Mouse (Mus musculus) heart, embryonic 13.5 days (tissue): ENCODE measurements at regions not wholly inside any gene's neighbourhood (a gene's known extent, or its start where the extent isn't known, plus 50 kb on each side); places are given as distances from the start of the nearest gene placed in this dataset.

Source experiments
- ATAC-seq: fragments of 200-750 bp; cut with Nextera tagmentation; 2 replicates; pipeline ENCODE4 v1.8.0; 2017; ENCODE audit warnings: moderate TSS enrichment; ENCODE audit not compliant: insufficient number of reproducible peaks, low FRiP score, low TSS enrichment; ENCODE audit errors: extremely low read depth
- H3K27ac ChIP-seq: fragments of 300-500 bp; sonication (generic); replicated peaks from 2 replicates; pipeline ENCODE4 v1.5.1; 2015; ENCODE audit warnings: moderate library complexity, mild to moderate bottlenecking, inconsistent platforms
- H3K27me3 ChIP-seq: fragments of 300-500 bp; sonication (generic); replicated peaks from 2 replicates; pipeline ENCODE4 v1.6.1; 2015; ENCODE audit warnings: mild to moderate bottlenecking, inconsistent platforms
- H3K36me3 ChIP-seq: fragments of 300-500 bp; sonication (generic); 2 replicates; pipeline ENCODE4 v1.6.1; 2015; ENCODE audit warnings: mild to moderate bottlenecking, inconsistent platforms
- H3K4me1 ChIP-seq: fragments of 300-500 bp; sonication (generic); 2 replicates; pipeline ENCODE4 v1.6.1; 2015; ENCODE audit warnings: inconsistent platforms
- H3K4me2 ChIP-seq: fragments of 300-500 bp; sonication (generic); 2 replicates; pipeline ENCODE4 v1.6.1; 2015; ENCODE audit warnings: inconsistent platforms, mild to moderate bottlenecking, moderate library complexity
- H3K4me3 ChIP-seq: fragments of 300-500 bp; sonication (generic); 2 replicates; pipeline ENCODE4 v1.5.1; 2015; ENCODE audit warnings: moderate library complexity, mild to moderate bottlenecking, inconsistent platforms
- H3K9ac ChIP-seq: fragments of 300-500 bp; sonication (generic); 2 replicates; pipeline ENCODE4 v1.6.1; 2015; ENCODE audit warnings: inconsistent platforms, mild to moderate bottlenecking, moderate library complexity
- H3K9me3 ChIP-seq: fragments of 300-500 bp; sonication (generic); 2 replicates; pipeline ENCODE4 v1.6.1; 2016; ENCODE audit warnings: inconsistent platforms
- WGBS: fragments of 180-500 bp; shearing (Covaris S2); methylation state at CpG from one replicate; pipeline ENCODE4 v1.1.7; 2015; ENCODE audit warnings: mixed read lengths; 5-methylcytosine and 5-hydroxymethylcytosine counted together

DNA sequence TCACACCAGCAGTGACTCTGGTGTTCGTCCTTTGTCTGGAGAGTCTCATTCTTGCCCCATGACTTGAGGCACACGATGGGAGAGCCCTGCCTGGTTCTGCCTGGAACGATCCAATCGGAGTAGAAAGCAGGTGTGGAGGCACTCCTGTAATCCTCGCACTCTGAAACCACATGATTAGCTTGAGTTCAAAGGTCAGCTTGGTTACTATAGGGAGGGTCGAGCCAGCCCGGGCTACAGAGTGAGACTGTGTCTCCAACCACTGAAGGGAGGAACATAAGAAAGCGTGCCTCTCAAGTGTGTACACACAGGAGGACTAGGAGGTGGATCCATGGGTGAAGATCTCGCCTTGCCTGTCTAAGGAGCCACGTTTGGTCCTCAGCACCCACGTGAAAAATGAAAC is 504.0 kb downstream of the Vrk1 start:
- WGBS, result 70% methylated on average over 11 of the region's 11 CpGs
- H3K4me3 ChIP-seq, result no peak overlapping the region
- no peak for ATAC-seq

DNA sequence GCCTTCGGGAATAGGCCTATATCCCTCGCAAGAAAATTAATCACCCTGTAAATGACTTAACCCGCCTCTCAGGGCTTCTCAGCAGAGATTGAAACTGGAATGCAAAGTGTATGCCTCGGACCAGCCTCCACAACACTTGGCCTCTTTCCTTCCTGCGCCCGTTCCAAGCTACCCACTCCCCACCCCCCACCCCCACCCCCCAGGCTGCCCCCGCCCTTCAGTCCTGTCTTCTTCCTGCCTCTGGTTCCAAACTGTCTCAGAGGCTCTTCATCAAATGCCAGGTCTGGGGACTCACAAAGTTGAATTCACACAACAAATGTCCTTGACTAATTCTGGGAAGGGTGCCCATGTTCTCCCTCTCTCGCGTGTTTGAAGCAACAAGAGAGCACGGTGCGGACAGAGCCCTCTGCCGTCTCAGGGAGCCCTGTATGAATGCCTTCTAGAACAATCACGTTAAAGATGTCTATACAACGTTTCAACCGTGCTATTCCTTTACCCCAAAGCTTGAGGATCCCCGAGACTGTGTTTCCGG is 505.3 kb downstream of the Vrk1 start:
- H3K4me2 ChIP-seq, result no peak overlapping the region
- no peak overlapping the region for H3K4me3 ChIP-seq
- H3K9ac ChIP-seq, result no peak overlapping the region
- peaks cover 9% of the 10 kb centered on the region; the same call in 1 of the 2 replicates for H3K27me3 ChIP-seq
- 50% methylated on average over 17 of the region's 17 CpGs for WGBS
- H3K27ac ChIP-seq, result no peak overlapping the region
- no peaks in the 10 kb centered on the region for H3K4me1 ChIP-seq
- ATAC-seq, result no peak
- H3K36me3 ChIP-seq, result no peaks in the 10 kb centered on the region
- no peaks in the 10 kb centered on the region for H3K9me3 ChIP-seq

More for the DNA sequence above, 504.0 kb downstream of the Vrk1 start:
- H3K4me2 ChIP-seq, result no peak overlapping the region
- H3K4me1 ChIP-seq, result no peaks in the 10 kb centered on the region
- no peak overlapping the region for H3K9ac ChIP-seq
- H3K36me3 ChIP-seq, result no peaks in the 10 kb centered on the region
- no peak overlapping the region for H3K27ac ChIP-seq
- peaks cover 9% of the 10 kb centered on the region; the same call in 1 of the 2 replicates for H3K27me3 ChIP-seq
- H3K9me3 ChIP-seq, result no peaks in the 10 kb centered on the region

DNA sequence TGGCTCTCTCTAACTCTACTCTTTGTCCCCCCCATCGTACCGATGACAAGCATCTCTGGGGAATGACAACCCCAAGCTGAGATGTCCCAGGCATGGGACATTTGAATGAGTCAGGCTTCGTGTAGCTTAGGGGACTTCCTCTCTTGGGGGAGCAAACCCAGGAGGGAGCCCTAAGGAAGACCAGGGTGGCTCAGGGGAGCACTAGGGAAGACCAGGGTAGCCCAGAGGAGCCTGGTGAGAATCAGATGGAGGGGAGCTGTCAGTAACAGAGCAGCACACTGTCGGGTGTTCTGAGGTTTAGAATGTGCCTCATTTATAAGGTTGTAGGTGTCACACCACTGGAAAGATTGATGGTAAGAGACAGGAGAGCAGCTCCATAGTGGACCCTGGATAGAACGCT is 509.1 kb downstream of the Vrk1 start:
- H3K36me3 ChIP-seq, result no peaks in the 10 kb centered on the region
- 60% methylated on average over 5 of the region's 5 CpGs for WGBS
- peaks cover 17% of the 10 kb centered on the region; the same call in 1 of the 2 replicates for H3K27me3 ChIP-seq
- no peak overlapping the region for H3K9ac ChIP-seq
- no peak for ATAC-seq
- H3K27ac ChIP-seq, result no peak overlapping the region
- no peak overlapping the region for H3K4me2 ChIP-seq
- H3K4me3 ChIP-seq, result no peak overlapping the region
- no peaks in the 10 kb centered on the region for H3K9me3 ChIP-seq
- no peaks in the 10 kb centered on the region for H3K4me1 ChIP-seq

DNA sequence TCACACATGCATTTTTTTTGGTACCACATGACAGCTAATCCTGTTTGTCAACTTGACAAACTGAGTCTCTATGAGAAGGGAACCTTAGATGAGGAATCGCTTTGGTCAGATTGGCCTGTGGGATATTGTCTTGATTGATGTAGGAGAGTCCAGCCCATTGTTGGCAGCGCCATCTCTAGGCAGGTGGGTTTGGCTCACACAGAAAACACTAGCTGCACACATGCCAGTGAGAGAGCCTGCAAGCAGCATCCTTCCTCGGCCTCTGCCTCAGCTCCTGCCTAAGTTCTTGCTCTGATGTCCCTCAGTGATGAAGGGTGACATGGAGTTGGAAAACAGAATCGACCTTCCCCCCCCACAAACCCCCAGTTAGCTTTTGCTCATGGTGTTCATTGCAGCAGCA is 514.4 kb downstream of the Vrk1 start:
- no peak overlapping the region for H3K4me3 ChIP-seq
- no peak overlapping the region for H3K4me2 ChIP-seq
- no peak overlapping the region for H3K27ac ChIP-seq
- H3K9me3 ChIP-seq, result 0 out of 2 replicates have a peak, but pooled peaks cover 6% of the 10 kb centered on the region
- ATAC-seq, result no peak
- 70% methylated on average over 4 of the region's 4 CpGs for WGBS
- H3K9ac ChIP-seq, result no peak overlapping the region
- H3K27me3 ChIP-seq, result peaks cover 36% of the 10 kb centered on the region
- H3K36me3 ChIP-seq, result no peaks in the 10 kb centered on the region
- H3K4me1 ChIP-seq, result peaks cover 15% of the 10 kb centered on the region

DNA sequence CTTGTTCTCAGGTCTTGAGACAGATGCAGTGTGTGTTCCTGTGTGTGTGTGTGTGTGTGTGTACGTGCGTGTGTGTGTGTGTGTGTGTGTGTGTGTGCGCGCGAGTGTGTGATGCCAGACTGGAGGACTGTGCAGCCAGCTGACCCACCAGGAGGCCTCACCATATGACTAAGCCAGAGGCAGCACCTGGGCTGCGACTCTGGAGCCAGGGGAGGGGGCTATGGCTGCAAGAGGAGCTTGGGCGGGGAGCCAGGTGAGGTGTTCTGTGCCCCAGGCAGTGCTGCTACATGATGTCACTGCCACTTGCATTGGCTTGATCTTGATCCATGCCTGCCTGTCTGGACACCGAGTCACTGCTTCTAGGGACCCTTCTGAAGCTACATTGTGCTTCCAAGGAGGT is 517.1 kb downstream of the Vrk1 start:
- Histone ChIP-seq H3K4me3 (no peak overlapping the region), H3K9ac (no peak overlapping the region), H3K9me3 (0 out of 2 replicates have a peak, but pooled peaks cover 6% of the 10 kb centered on the region), H3K27ac (no peak overlapping the region), H3K27me3 (peaks cover 49% of the 10 kb centered on the region), H3K36me3 (no peaks in the 10 kb centered on the region), H3K4me1 (peaks cover 15% of the 10 kb centered on the region), H3K4me2 (peak overlapping the region; percentile 45; the same call in 1 of the 2 replicates)
- no peak for ATAC-seq
- 63% methylated on average over 8 of the region's 8 CpGs for WGBS

DNA sequence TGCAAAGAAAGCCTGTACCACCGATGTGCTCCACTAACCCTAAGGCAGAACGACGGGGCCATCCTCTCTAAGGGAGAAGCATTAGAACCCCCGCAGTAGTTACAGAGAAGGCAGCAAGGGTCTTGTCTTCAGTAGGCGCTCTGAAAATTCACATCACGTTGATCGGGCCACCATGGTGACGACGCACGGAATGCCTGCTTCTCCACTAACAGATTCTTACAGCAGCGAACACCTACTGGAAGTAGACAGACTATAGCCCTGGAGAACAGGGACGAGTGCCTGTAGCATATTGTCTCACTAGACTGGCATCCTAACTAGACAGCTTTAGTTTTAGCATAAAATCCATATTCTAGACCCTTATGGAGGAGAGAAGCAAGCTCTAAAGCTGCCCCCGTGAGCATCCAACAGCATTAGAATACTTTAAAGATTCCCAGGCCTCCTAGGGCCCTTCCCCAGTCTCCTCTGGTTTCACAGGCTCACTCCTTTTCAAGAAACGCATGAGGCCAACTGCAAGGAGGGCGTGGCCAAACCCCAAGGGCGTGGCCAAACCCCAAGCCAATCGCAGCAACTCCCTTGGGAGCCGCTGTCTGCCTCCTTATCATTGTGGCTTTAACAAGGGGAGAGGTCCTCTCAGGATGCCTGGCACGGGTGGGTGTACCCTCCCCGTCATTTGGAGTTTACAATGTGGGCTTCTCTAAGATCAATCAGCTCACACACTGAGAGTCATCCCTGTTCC is 517.8 kb downstream of the Vrk1 start:
- no peak for ATAC-seq

DNA sequence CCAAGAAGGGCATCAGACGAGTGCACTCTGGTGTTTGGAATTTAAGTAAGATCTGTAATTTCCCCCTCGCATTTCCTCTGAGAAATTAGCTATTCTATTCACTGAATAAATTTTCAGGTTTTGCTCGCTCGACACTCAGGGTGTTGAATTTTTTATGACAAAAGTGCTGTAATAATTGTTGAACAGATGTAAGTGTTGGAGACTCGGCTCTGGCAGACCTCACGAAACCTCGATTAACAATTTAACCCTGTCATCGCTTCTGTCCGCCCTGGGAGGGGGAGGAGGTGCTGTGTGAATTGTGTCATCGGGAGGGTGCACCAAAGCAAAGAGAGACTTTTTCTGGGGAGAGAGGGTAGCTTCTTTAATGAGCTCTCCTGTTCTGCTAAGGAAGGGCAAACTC is 518.5 kb downstream of the Vrk1 start:
- peaks cover 50% of the 10 kb centered on the region for H3K27me3 ChIP-seq
- H3K4me2 ChIP-seq, result peak overlapping the region; percentile 45
- H3K9me3 ChIP-seq, result 0 out of 2 replicates have a peak, but pooled peaks cover 6% of the 10 kb centered on the region
- H3K36me3 ChIP-seq, result no peaks in the 10 kb centered on the region
- WGBS, result 15% methylated on average over 10 of the region's 10 CpGs
- no peak for ATAC-seq
- no peak overlapping the region for H3K27ac ChIP-seq
- no peak overlapping the region for H3K4me3 ChIP-seq
- H3K4me1 ChIP-seq, result peaks cover 15% of the 10 kb centered on the region
- no peak overlapping the region for H3K9ac ChIP-seq

More for the DNA sequence above, 517.8 kb downstream of the Vrk1 start:
- Histone ChIP-seq H3K36me3 (no peaks in the 10 kb centered on the region), H3K27me3 (peaks cover 50% of the 10 kb centered on the region), H3K9me3 (0 out of 2 replicates have a peak, but pooled peaks cover 6% of the 10 kb centered on the region), H3K27ac (no peak overlapping the region), H3K4me3 (no peak overlapping the region), H3K4me1 (peaks cover 15% of the 10 kb centered on the region), H3K9ac (no peak overlapping the region), H3K4me2 (peak overlapping the region; percentile 45)
- WGBS, result 7% methylated on average over 20 of the region's 20 CpGs

DNA sequence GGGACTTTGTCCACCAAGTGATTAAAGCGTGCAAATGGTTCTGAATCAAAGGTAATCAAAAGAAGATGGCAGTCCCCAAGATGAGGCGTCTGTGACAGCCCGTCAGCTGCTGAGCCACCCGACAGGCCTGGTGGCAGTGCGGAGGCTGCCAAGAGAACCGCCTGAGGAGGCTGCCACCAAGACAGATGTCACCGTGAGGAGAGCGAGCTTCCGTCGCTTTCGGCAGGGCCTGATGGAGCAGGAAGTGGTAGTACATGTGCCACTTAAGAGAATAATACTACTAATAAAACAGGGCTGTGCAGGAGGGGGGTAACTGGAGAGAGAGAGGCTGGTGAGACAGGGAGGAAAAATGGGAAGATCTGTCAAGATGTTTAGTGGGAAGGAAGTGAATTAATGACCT is 519.1 kb downstream of the Vrk1 start:
- Histone ChIP-seq H3K27me3 (peaks cover 50% of the 10 kb centered on the region), H3K9ac (no peak overlapping the region), H3K36me3 (no peaks in the 10 kb centered on the region), H3K9me3 (0 out of 2 replicates have a peak, but pooled peaks cover 6% of the 10 kb centered on the region), H3K27ac (no peak overlapping the region), H3K4me3 (no peak overlapping the region), H3K4me2 (no peak overlapping the region), H3K4me1 (peaks cover 15% of the 10 kb centered on the region)
- WGBS, result 25% methylated on average over 11 of the region's 11 CpGs
- no peak for ATAC-seq

DNA sequence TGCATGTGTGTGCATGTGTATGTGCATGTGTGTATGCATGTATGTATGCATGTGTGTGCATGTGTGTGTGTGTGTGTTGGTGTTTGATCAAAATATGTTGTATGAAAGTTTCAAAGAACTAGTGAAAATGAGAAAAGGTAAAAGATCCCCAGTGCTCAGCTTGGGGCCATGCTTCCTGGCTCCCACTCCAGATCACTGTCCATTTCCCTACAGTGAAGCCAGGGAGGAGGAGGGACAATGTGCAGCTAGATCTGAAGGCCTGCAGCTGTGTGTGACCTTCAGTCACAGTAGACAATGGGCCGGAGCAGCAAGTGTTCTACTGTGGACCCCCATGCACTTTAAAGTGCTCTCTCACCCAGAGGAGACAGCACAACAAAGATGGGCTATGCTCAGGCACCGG is 525.1 kb downstream of the Vrk1 start:
- Histone ChIP-seq H3K4me1 (no peaks in the 10 kb centered on the region), H3K9ac (no peak overlapping the region), H3K4me3 (no peak overlapping the region), H3K27ac (no peak overlapping the region), H3K9me3 (peaks cover 9% of the 10 kb centered on the region; the same call in 1 of the 2 replicates), H3K27me3 (peaks cover 31% of the 10 kb centered on the region), H3K4me2 (no peak overlapping the region), H3K36me3 (no peaks in the 10 kb centered on the region)
- no peak for ATAC-seq
- WGBS, result 53% methylated on average over 2 of the region's 2 CpGs

DNA sequence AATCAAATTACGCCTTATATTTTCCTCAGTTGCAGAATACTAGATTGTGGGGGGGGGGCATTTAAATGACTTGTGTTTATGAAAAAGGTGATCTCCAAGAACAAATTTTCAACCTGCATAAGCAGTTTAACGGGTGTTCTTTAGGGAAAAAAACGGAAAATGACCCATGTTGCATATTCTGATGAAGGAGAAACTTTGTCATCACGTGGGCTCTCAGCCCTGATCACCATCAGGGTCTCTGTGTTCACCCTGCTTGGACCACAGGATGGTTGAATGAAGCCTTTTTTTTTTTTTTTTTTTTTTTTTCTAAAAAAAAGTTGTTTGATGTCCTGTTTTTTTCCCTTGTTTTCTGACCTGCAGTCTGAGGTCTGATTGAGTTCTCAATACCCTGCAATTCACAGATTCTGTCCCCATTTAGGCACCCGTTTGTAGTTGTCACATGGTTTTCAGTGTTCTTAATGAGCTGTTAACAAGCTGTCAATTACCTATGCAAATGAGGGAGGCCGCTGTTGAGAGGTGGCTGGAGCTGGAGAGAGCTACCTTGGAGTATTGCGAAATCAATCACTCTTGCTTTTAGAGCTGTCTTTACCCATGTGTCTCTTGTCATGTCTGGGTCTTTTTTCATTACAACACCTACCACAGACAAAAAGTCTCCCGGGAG is 525.7 kb downstream of the Vrk1 start:
- no peak overlapping the region for H3K4me2 ChIP-seq
- no peak for ATAC-seq
- peaks cover 24% of the 10 kb centered on the region for H3K27me3 ChIP-seq
- peaks cover 9% of the 10 kb centered on the region; the same call in 1 of the 2 replicates for H3K9me3 ChIP-seq
- no peak overlapping the region for H3K4me3 ChIP-seq
- WGBS, result 24% methylated on average over 8 of the region's 8 CpGs
- H3K9ac ChIP-seq, result no peak overlapping the region
- H3K27ac ChIP-seq, result no peak overlapping the region
- no peaks in the 10 kb centered on the region for H3K36me3 ChIP-seq
- no peaks in the 10 kb centered on the region for H3K4me1 ChIP-seq

DNA sequence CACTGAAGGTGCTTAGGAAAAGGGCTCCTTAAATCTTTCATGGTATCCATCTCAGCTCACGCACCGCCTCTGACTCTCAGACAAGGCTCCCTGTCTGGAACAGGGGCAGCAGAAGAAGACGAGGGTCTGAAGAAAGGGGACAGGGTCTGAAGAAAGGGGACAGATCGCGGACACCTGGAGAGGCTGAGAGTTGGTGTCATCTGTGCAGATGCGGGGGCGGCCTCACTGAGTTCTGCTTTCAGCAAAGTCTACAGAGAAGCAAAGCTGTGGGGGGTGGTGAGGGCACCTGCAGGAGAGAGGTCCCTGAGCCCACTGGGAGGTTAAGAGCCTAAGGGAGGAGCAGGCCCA is 526.2 kb downstream of the Vrk1 start:
- Histone ChIP-seq H3K4me1 (no peaks in the 10 kb centered on the region), H3K9me3 (peaks cover 9% of the 10 kb centered on the region; the same call in 1 of the 2 replicates), H3K36me3 (no peaks in the 10 kb centered on the region), H3K9ac (no peak overlapping the region), H3K27ac (no peak overlapping the region), H3K27me3 (peaks cover 20% of the 10 kb centered on the region), H3K4me2 (no peak overlapping the region), H3K4me3 (no peak overlapping the region)
- 9% methylated on average over 7 of the region's 7 CpGs for WGBS
- ATAC-seq, result no peak
